Mouse (Mus musculus) forebrain, embryonic 11.5 days (tissue): ENCODE measurements at regions not wholly inside any gene's neighbourhood (a gene's known extent, or its start where the extent isn't known, plus 50 kb on each side); places are given as distances from the start of the nearest gene placed in this dataset.

ENCODE experiments used
- ATAC-seq: fragments of 200-750 bp; cut with Nextera tagmentation; replicated peaks from 2 replicates; pipeline ENCODE4 v1.8.0; 2017; ENCODE audit warnings: moderate TSS enrichment; ENCODE audit not compliant: low FRiP score
- DNase-seq: peaks from one replicate; pipeline ENCODE4 v3.0.0-alpha.2; 2017; ENCODE audit warnings: low spot score
- H3K27ac ChIP-seq: fragments of 300-500 bp; sonication (generic); 2 replicates; pipeline ENCODE4 v1.5.1; 2014; ENCODE audit warnings: low read depth, low read length
- H3K27me3 ChIP-seq: fragments of 300-500 bp; sonication (generic); 2 replicates; pipeline ENCODE4 v1.6.1; 2014; ENCODE audit warnings: mild to moderate bottlenecking, low read length, mixed read lengths; ENCODE audit not compliant: control insufficient read depth, insufficient read depth
- H3K36me3 ChIP-seq: fragments of 300-500 bp; sonication (generic); 2 replicates; pipeline ENCODE4 v1.6.1; 2014; ENCODE audit warnings: mild to moderate bottlenecking, low read length, moderate library complexity, mixed read lengths; ENCODE audit not compliant: control insufficient read depth, insufficient read depth
- H3K4me1 ChIP-seq: fragments of 300-500 bp; sonication (generic); replicated peaks from 2 replicates; pipeline ENCODE4 v1.6.1; 2014; ENCODE audit warnings: low read length, mixed read lengths; ENCODE audit not compliant: control insufficient read depth, insufficient read depth
- H3K4me2 ChIP-seq: fragments of 300-500 bp; sonication (generic); 2 replicates; pipeline ENCODE4 v1.6.1; 2014; ENCODE audit warnings: low read depth, mild to moderate bottlenecking, low read length, moderate library complexity, mixed read lengths; ENCODE audit not compliant: severe bottlenecking
- H3K4me3 ChIP-seq: fragments of 300-500 bp; sonication (generic); 2 replicates; pipeline ENCODE4 v1.5.1; 2014; ENCODE audit warnings: low read depth, low read length
- H3K9ac ChIP-seq: fragments of 300-500 bp; sonication (generic); 2 replicates; pipeline ENCODE4 v1.6.1; 2014; ENCODE audit warnings: low read length
- H3K9me3 ChIP-seq: fragments of 300-500 bp; sonication (generic); 2 replicates; pipeline ENCODE4 v1.6.1; 2016; ENCODE audit warnings: low read length, mixed read lengths; ENCODE audit not compliant: control insufficient read depth
- WGBS: fragments of 180-500 bp; shearing (Covaris S2); extraction: QIAGEN DNeasy Blood & Tissue Kit; methylation state at CpG from one replicate; pipeline ENCODE4 v1.1.7; 2014; 5-methylcytosine and 5-hydroxymethylcytosine counted together

- no peak overlapping the region for H3K4me2 ChIP-seq
- WGBS = 72% methylated on average over 6 of the region's 6 CpGs
- no peaks in the 10 kb centered on the region for H3K27me3 ChIP-seq
- ATAC-seq (no peak), DNase-seq (no peak)
- no peak overlapping the region for H3K27ac ChIP-seq
- no peaks in the 10 kb centered on the region for H3K9me3 ChIP-seq
- H3K36me3 ChIP-seq = no peaks in the 10 kb centered on the region
- H3K4me3 ChIP-seq = no peak overlapping the region
- H3K9ac ChIP-seq = no peak overlapping the region
- no peaks in the 10 kb centered on the region for H3K4me1 ChIP-seq
Observed at GRCm38 (mm10) chr10:66849681-66850080, 246.2 kb upstream of the Jmjd1c start.

- no peak overlapping the region for H3K9ac ChIP-seq
- no peak for ATAC-seq
- no peaks in the 10 kb centered on the region for H3K36me3 ChIP-seq
- 71% methylated on average over 4 of the region's 4 CpGs for WGBS
- no peak overlapping the region for H3K27ac ChIP-seq
- no peak for DNase-seq
- H3K4me1 ChIP-seq = no peaks in the 10 kb centered on the region
- no peaks in the 10 kb centered on the region for H3K9me3 ChIP-seq
- no peak overlapping the region for H3K4me2 ChIP-seq
- no peaks in the 10 kb centered on the region for H3K27me3 ChIP-seq
- no peak overlapping the region for H3K4me3 ChIP-seq
Observed at GRCm38 (mm10) chr10:66850972-66851478, 244.9 kb upstream of the Jmjd1c start.

- Histone ChIP-seq H3K4me1 (no peaks in the 10 kb centered on the region), H3K4me3 (no peak overlapping the region), H3K27ac (no peak overlapping the region), H3K4me2 (no peak overlapping the region), H3K9me3 (no peaks in the 10 kb centered on the region), H3K27me3 (no peaks in the 10 kb centered on the region), H3K36me3 (no peaks in the 10 kb centered on the region), H3K9ac (no peak overlapping the region)
- DNase-seq (no peak), ATAC-seq (no peak)
- 83% methylated on average over 5 of the region's 5 CpGs for WGBS
Observed at GRCm38 (mm10) chr10:66851841-66852240, 244.1 kb upstream of the Jmjd1c start.

GRCm38 (mm10) chr10:66852708-66853107 lies 243.2 kb upstream of the Jmjd1c start:
- H3K4me1 ChIP-seq = no peaks in the 10 kb centered on the region
- no peak overlapping the region for H3K4me3 ChIP-seq
- WGBS = 63% methylated on average over 5 of the region's 5 CpGs
- H3K27ac ChIP-seq = no peak overlapping the region
- no peaks in the 10 kb centered on the region for H3K36me3 ChIP-seq
- H3K27me3 ChIP-seq = no peaks in the 10 kb centered on the region
- no peak overlapping the region for H3K9ac ChIP-seq
- no peak overlapping the region for H3K4me2 ChIP-seq
- H3K9me3 ChIP-seq = no peaks in the 10 kb centered on the region
- no peak for ATAC-seq
- no peak for DNase-seq

- H3K4me2 ChIP-seq = no peak overlapping the region
Observed at GRCm38 (mm10) chr10:66853258-66853657, 242.7 kb upstream of the Jmjd1c start.

GRCm38 (mm10) chr10:66854895-66855294 lies 241.0 kb upstream of the Jmjd1c start:
- Histone ChIP-seq H3K9ac (no peak overlapping the region), H3K27me3 (no peaks in the 10 kb centered on the region), H3K4me2 (no peak overlapping the region), H3K9me3 (no peaks in the 10 kb centered on the region), H3K4me3 (no peak overlapping the region), H3K27ac (no peak overlapping the region), H3K36me3 (no peaks in the 10 kb centered on the region), H3K4me1 (no peaks in the 10 kb centered on the region)
- DNase-seq (no peak), ATAC-seq (no peak)
- WGBS = 88% methylated on average over 9 of the region's 9 CpGs

More at GRCm38 (mm10) chr10:66853258-66853657, 242.7 kb upstream of the Jmjd1c start:
- Histone ChIP-seq H3K27me3 (no peaks in the 10 kb centered on the region), H3K36me3 (no peaks in the 10 kb centered on the region), H3K27ac (no peak overlapping the region), H3K4me3 (no peak overlapping the region), H3K9ac (no peak overlapping the region), H3K9me3 (no peaks in the 10 kb centered on the region), H3K4me1 (no peaks in the 10 kb centered on the region)
- ATAC-seq (no peak), DNase-seq (peak; percentile 87)
- WGBS = 11% methylated on average over 13 of the region's 13 CpGs

- Histone ChIP-seq H3K9me3 (no peaks in the 10 kb centered on the region), H3K9ac (no peak overlapping the region), H3K36me3 (no peaks in the 10 kb centered on the region), H3K27me3 (no peaks in the 10 kb centered on the region), H3K4me2 (no peak overlapping the region), H3K4me3 (no peak overlapping the region), H3K27ac (no peak overlapping the region), H3K4me1 (no peaks in the 10 kb centered on the region)
- 90% methylated on average over 7 of the region's 7 CpGs for WGBS
- DNase-seq (no peak), ATAC-seq (no peak)
Observed at GRCm38 (mm10) chr10:66857330-66857729, 238.6 kb upstream of the Jmjd1c start.

- H3K4me3 ChIP-seq = no peak overlapping the region
- 47% methylated on average over 1 of the region's 1 CpGs for WGBS
- H3K4me1 ChIP-seq = no peaks in the 10 kb centered on the region
- no peak overlapping the region for H3K9ac ChIP-seq
- no peaks in the 10 kb centered on the region for H3K9me3 ChIP-seq
- no peaks in the 10 kb centered on the region for H3K36me3 ChIP-seq
- no peaks in the 10 kb centered on the region for H3K27me3 ChIP-seq
- no peak overlapping the region for H3K4me2 ChIP-seq
- H3K27ac ChIP-seq = no peak overlapping the region
- ATAC-seq = no peak
- no peak for DNase-seq
Observed at GRCm38 (mm10) chr10:66861421-66861820, 234.5 kb upstream of the Jmjd1c start.

GRCm38 (mm10) chr10:66864161-66864862 lies 231.6 kb upstream of the Jmjd1c start:
- 65% methylated on average over 14 of the region's 14 CpGs for WGBS
- no peaks in the 10 kb centered on the region for H3K9me3 ChIP-seq
- H3K27me3 ChIP-seq = no peaks in the 10 kb centered on the region
- no peaks in the 10 kb centered on the region for H3K36me3 ChIP-seq
- H3K9ac ChIP-seq = no peak overlapping the region
- H3K4me1 ChIP-seq = no peaks in the 10 kb centered on the region
- DNase-seq = no peak
- ATAC-seq = no peak
- H3K27ac ChIP-seq = no peak overlapping the region
- no peak overlapping the region for H3K4me2 ChIP-seq
- H3K4me3 ChIP-seq = no peak overlapping the region
